Mouse (Mus musculus): ENCODE data around the gene Gm44596. TPM values are rescaled to one million over a fixed set of nuclear protein-coding genes. Genes with fewer than 3 reads are reported as not detected.

Gm44596 gene
- total and polyA plus RNA-seq, 3 experiments: not detected

DNA sequence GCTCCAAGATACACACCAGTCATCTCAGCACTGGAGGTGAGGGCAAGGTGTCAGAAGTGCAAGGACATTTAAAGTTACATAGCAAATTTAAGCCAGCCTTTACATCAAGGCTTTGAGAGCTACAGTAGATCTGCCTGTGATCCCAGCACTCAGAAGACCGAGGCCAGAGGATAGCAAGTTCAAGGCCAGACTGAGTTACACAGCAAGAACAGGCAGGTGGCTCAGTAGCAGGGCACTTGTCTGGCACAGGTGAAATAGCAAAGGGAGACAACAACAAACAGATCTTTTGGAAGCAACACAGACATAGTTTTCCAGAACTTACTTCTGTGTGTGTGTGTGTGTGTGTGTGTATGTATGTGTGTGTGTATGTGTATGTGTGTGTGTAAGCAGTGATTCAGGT is 42.8 kb downstream of the Gm44596 start:
- no peak for DNase-seq

DNA sequence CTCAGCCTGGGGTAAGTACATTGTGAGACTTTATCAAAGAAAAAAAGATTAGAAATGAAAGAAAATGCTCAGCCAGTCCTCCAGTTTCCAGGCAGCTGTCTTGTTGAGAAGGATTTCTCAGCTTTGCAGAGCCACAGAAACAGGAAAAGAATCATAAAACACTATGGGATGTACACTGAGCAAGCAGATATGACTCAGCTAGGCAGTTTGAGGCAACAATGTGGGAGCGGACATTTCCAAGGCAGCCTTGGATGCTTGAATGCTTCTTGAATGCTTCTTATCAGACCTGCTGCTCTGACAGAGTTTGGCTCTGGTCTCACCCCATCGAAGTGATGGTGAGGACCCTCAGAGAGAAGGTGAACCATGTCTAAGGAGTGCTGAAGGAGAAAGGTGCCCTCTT is 45.7 kb downstream of the Gm44596 start:
- TF ChIP-seq POLR2A (IDR thresholded peaks at IDR 0.05; ENCODE audit: insufficient read depth, low read depth, low read length) (no peak), EP300 (IDR thresholded peaks at IDR 0.05; ENCODE audit: insufficient read depth, low read depth, low read length) (no peak), CTCF (IDR thresholded peaks at IDR 0.05) (no peak)
- Histone ChIP-seq H3K36me3 (ENCODE audit: control insufficient read depth, insufficient read depth, low read length) (no peaks in the 10 kb centered on the region), H3K27ac (no peak overlapping the region), H3K27me3 (ENCODE audit: control insufficient read depth, insufficient read depth, low read length) (no peaks in the 10 kb centered on the region), H3K79me2 (replicated peaks; ENCODE audit: control insufficient read depth, insufficient read depth, low read length) (no peaks in the 10 kb centered on the region), H3K4me1 (ENCODE audit: control insufficient read depth, insufficient read depth, low read length) (peaks cover 2% of the 10 kb centered on the region), H3K9ac (ENCODE audit: low read depth, low read length) (no peak overlapping the region), H3K4me3 (no peak overlapping the region)
- WGBS: 47% methylated on average over 2 of the region's 2 CpGs
- no peak for DNase-seq
- intact Hi-C loops (cut with DNase I): no loop called here

More for the DNA sequence above, 42.8 kb downstream of the Gm44596 start:
- H3K27ac ChIP-seq: no peak overlapping the region
- TF ChIP-seq EP300 (IDR thresholded peaks at IDR 0.05; ENCODE audit: insufficient read depth, low read depth, low read length): no peak
- no peak for TF ChIP-seq POLR2A (IDR thresholded peaks at IDR 0.05; ENCODE audit: insufficient read depth, low read depth, low read length)
- no peak for TF ChIP-seq CTCF (IDR thresholded peaks at IDR 0.05)
- H3K36me3 ChIP-seq (ENCODE audit: control insufficient read depth, insufficient read depth, low read length): no peaks in the 10 kb centered on the region
- H3K27me3 ChIP-seq (ENCODE audit: control insufficient read depth, insufficient read depth, low read length): no peaks in the 10 kb centered on the region
- intact Hi-C loops (cut with DNase I): loop anchor here (10.0 kb wide), 2 partner anchors 183 to 213 kb away; no protein-coding TSS in a partner anchor
- no peaks in the 10 kb centered on the region for H3K4me1 ChIP-seq (ENCODE audit: control insufficient read depth, insufficient read depth, low read length)
- H3K79me2 ChIP-seq (replicated peaks; ENCODE audit: control insufficient read depth, insufficient read depth, low read length): no peaks in the 10 kb centered on the region
- no peak overlapping the region for H3K4me3 ChIP-seq
- 85% methylated on average over 1 of the region's 1 CpGs for WGBS
- no peak overlapping the region for H3K9ac ChIP-seq (ENCODE audit: low read depth, low read length)

DNA sequence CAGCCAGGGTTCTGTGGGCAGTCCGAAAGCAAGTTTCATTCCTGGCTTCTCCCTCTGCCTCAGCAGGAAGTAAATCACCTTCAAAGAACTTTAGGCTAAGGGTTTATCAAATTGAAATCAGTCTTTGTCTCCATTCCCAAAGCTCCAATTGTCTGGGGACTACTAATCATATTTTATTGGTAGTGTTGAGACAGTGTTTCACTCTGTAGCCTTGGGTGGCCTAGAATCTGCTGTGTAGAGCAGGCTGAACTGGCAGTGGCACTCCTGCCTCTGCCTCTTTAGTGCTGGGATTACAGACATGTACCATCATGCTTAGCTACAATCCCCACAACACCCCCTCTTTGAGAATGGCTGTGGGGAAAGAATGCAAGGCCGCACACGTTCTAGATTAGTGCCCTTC is 46.2 kb downstream of the Gm44596 start:
- Histone ChIP-seq H3K9ac (ENCODE audit: low read depth, low read length) (no peak overlapping the region), H3K27me3 (ENCODE audit: control insufficient read depth, insufficient read depth, low read length) (no peaks in the 10 kb centered on the region), H3K36me3 (ENCODE audit: control insufficient read depth, insufficient read depth, low read length) (no peaks in the 10 kb centered on the region), H3K4me3 (no peak overlapping the region), H3K4me1 (ENCODE audit: control insufficient read depth, insufficient read depth, low read length) (peaks cover 2% of the 10 kb centered on the region), H3K27ac (no peak overlapping the region), H3K79me2 (replicated peaks; ENCODE audit: control insufficient read depth, insufficient read depth, low read length) (no peaks in the 10 kb centered on the region)
- WGBS: 85% methylated on average over 3 of the region's 3 CpGs
- intact Hi-C loops (cut with DNase I): no loop called here
- no peak for DNase-seq
- no peak for TF ChIP-seq EP300 (IDR thresholded peaks at IDR 0.05; ENCODE audit: insufficient read depth, low read depth, low read length)
- no peak for TF ChIP-seq CTCF (IDR thresholded peaks at IDR 0.05)
- TF ChIP-seq POLR2A (IDR thresholded peaks at IDR 0.05; ENCODE audit: insufficient read depth, low read depth, low read length): no peak

DNA sequence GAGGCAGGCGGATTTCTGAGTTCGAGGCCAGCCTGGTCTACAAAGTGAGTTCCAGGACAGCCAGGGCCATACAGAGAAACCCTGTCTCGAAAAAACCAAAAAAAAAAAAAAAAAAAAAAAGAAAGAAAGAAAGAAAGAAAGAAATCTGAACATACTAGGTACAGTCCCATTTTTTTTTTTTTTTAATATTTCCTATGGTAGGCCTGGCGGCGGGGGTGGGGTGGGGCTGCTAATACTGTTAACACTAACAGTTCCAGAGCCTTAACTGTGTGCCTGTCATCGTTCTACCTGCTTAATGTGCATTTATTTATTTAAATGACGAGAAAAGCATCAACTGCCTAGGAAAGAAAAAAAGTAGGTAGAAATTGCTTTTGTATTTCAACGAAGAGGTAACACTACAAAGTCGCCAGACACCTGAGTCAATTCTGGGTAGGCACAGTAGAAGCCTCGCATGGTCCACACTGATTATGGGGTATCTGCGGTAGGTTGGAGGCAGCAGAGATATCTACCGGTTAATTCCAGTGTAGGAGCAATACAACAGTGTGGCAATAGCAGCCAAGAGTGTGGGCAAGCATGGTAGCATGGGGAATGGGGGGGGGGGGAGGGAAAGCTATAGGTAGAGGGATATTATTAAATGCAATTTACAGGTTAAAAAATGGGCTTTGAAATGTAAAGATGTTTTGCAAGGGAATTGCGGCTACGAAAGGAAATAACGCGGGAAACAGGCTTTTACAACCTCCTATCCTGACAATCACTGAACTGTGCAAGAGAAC is 48.4 kb downstream of the Gm44596 start:
- TF ChIP-seq CTCF (IDR thresholded peaks at IDR 0.05) (no peak), EP300 (IDR thresholded peaks at IDR 0.05; ENCODE audit: insufficient read depth, low read depth, low read length) (no peak), POLR2A (IDR thresholded peaks at IDR 0.05; ENCODE audit: insufficient read depth, low read depth, low read length) (no peak)
- no peak overlapping the region for H3K9ac ChIP-seq (ENCODE audit: low read depth, low read length)
- intact Hi-C loops (cut with DNase I): no loop called here
- no peak for DNase-seq
- no peaks in the 10 kb centered on the region for H3K27me3 ChIP-seq (ENCODE audit: control insufficient read depth, insufficient read depth, low read length)
- WGBS: 46% methylated on average over 15 of the region's 16 CpGs
- peak overlapping the region; percentile 81 for H3K4me3 ChIP-seq
- H3K4me1 ChIP-seq (ENCODE audit: control insufficient read depth, insufficient read depth, low read length): peaks cover 2% of the 10 kb centered on the region
- H3K79me2 ChIP-seq (replicated peaks; ENCODE audit: control insufficient read depth, insufficient read depth, low read length): no peaks in the 10 kb centered on the region
- no peaks in the 10 kb centered on the region for H3K36me3 ChIP-seq (ENCODE audit: control insufficient read depth, insufficient read depth, low read length)
- H3K27ac ChIP-seq: peak overlapping the region; percentile 100

- Histone ChIP-seq H3K79me2 (replicated peaks; ENCODE audit: control insufficient read depth, insufficient read depth, low read length) (no peaks in the 10 kb centered on the region), H3K27ac (peak within 1 kb of the TSS; percentile 100), H3K4me3 (peak within 1 kb of the TSS; percentile 81), H3K27me3 (ENCODE audit: control insufficient read depth, insufficient read depth, low read length) (no peaks in the 10 kb centered on the region), H3K9ac (ENCODE audit: low read depth, low read length) (peak within 1 kb of the TSS; percentile 80), H3K4me1 (ENCODE audit: control insufficient read depth, insufficient read depth, low read length) (peaks cover 2% of the 10 kb centered on the region), H3K36me3 (ENCODE audit: control insufficient read depth, insufficient read depth, low read length) (no peaks in the 10 kb centered on the region)
- intact Hi-C loops (cut with DNase I): no loop called here
- under 1% methylated on average over 42 of the region's 42 CpGs for WGBS
- peak; percentile 95 to 97 for DNase-seq
- TF ChIP-seq CTCF (IDR thresholded peaks at IDR 0.05) (no peak), EP300 (IDR thresholded peaks at IDR 0.05; ENCODE audit: insufficient read depth, low read depth, low read length) (peak; percentile 52), POLR2A (IDR thresholded peaks at IDR 0.05; ENCODE audit: insufficient read depth, low read depth, low read length) (peak; percentile 95)
These were observed 49.1 kb downstream of the Gm44596 start, which contains the start of gene Itfg2 for GRCm38 (mm10) chr6:128424269-128425019. Gene Itfg2 (minus strand): TSS chr6:128424931.

All from heart, adult 2 months (tissue).